9 mouse cellular contexts compared by ENCODE assay signal in genomic region chr1:73962668-73963371, GRCm38 (mm10).
DNase-seq lines count a peak whose midpoint lies in the region; ATAC-seq and TF ChIP-seq lines count a peak whose summit lies in the region.
"Had no signal": no experiment of that assay in that cellular context is flagged by ENCODE, and none has a peak within 500 bp of the region (broad histone marks: within the 10 kb centered on the region; RNA-seq: fewer than 3 reads in every experiment).

No protein-coding gene starts in this region.

- H3K9ac ChIP-seq in hindbrain, embryonic 14.5 days, result peak overlapping the region; percentile 25; the same call in 1 of the 2 replicates
- peak overlapping the region; percentile 27; the same call in 1 of the 2 replicates for H3K9ac ChIP-seq in limb, embryonic 12.5 days (replicated peaks)
- 0 out of 2 replicates have a peak overlapping the region, but pooled peaks have one; percentile 12 for H3K9ac ChIP-seq in midbrain, embryonic 12.5 days (replicated peaks)

- no peaks in the 10 kb centered on the region for H3K36me3 ChIP-seq in hindbrain, embryonic 14.5 days (replicated peaks; ENCODE audit: control insufficient read depth, insufficient read depth)
- H3K36me3 ChIP-seq in limb, embryonic 12.5 days, result peaks cover 29% of the 10 kb centered on the region; the same call in 1 of the 2 replicates
- no peaks in the 10 kb centered on the region for H3K36me3 ChIP-seq in midbrain, embryonic 12.5 days

- ATAC-seq in hindbrain, embryonic 14.5 days (ENCODE audit: low FRiP score), result peak; percentile 85
- peak; percentile 79 for ATAC-seq in limb, embryonic 12.5 days (ENCODE audit: insufficient number of reproducible peaks, insufficient read depth, low FRiP score, low TSS enrichment, low read depth)
- peak; percentile 91 for ATAC-seq in midbrain, embryonic 12.5 days (ENCODE audit: low FRiP score, low read depth)

- H3K4me3 ChIP-seq in hindbrain, embryonic 14.5 days (replicated peaks; ENCODE audit: low read length), result 0 out of 2 replicates have a peak overlapping the region, but pooled peaks have one; percentile 4
- H3K4me3 ChIP-seq in limb, embryonic 12.5 days (replicated peaks), result 0 out of 2 replicates have a peak overlapping the region, but pooled peaks have one; percentile 2
- H3K4me3 ChIP-seq in midbrain, embryonic 12.5 days, result no peak overlapping the region
- H3K4me3 ChIP-seq: erythroblast, embryonic 14.5 days had no signal

- peaks cover 20% of the 10 kb centered on the region for H3K4me1 ChIP-seq in hindbrain, embryonic 14.5 days (replicated peaks; ENCODE audit: control insufficient read depth, insufficient read depth, low read length)
- peaks cover 52% of the 10 kb centered on the region for H3K4me1 ChIP-seq in limb, embryonic 12.5 days (replicated peaks)
- peaks cover 23% of the 10 kb centered on the region for H3K4me1 ChIP-seq in midbrain, embryonic 12.5 days

- TF ChIP-seq CTCF in brain, embryonic 14.5 days (IDR thresholded peaks at IDR 0.05; ENCODE audit: borderline replicate concordance, extremely low read depth, insufficient read depth, insufficient read length), result peak; percentile 1; the same call in 1 of the 2 replicates

- no peaks in the 10 kb centered on the region for H3K9me3 ChIP-seq in hindbrain, embryonic 14.5 days (ENCODE audit: control insufficient read depth, low read length)
- H3K9me3 ChIP-seq in limb, embryonic 12.5 days, result no peaks in the 10 kb centered on the region
- H3K9me3 ChIP-seq in midbrain, embryonic 12.5 days, result no peaks in the 10 kb centered on the region

- H3K27ac ChIP-seq in hindbrain, embryonic 14.5 days, result peak overlapping the region; percentile 73
- H3K27ac ChIP-seq in limb, embryonic 12.5 days, result peak overlapping the region; percentile 95
- peak overlapping the region; percentile 61; the same call in 1 of the 2 replicates for H3K27ac ChIP-seq in midbrain, embryonic 12.5 days (replicated peaks)

- 9% methylated on average over 12 of the region's 12 CpGs for WGBS in hindbrain, embryonic 14.5 days
- 9% methylated on average over 11 of the region's 12 CpGs for WGBS in limb, embryonic 12.5 days
- WGBS in midbrain, embryonic 12.5 days, result 10% methylated on average over 11 of the region's 12 CpGs

- TF ChIP-seq POLR2A in brain, embryonic 14.5 days (IDR thresholded peaks at IDR 0.05; ENCODE audit: borderline replicate concordance, extremely low read depth, insufficient read depth, insufficient read length, poor library complexity, severe bottlenecking), result no peak

- peak overlapping the region; percentile 40 for H3K4me2 ChIP-seq in hindbrain, embryonic 14.5 days (replicated peaks)
- peak overlapping the region; percentile 42 for H3K4me2 ChIP-seq in limb, embryonic 12.5 days
- H3K4me2 ChIP-seq in midbrain, embryonic 12.5 days (replicated peaks), result peak overlapping the region; percentile 21; the same call in 1 of the 2 replicates

- no peaks in the 10 kb centered on the region for H3K27me3 ChIP-seq in hindbrain, embryonic 14.5 days (ENCODE audit: control insufficient read depth, insufficient read depth, low read length)
- no peaks in the 10 kb centered on the region for H3K27me3 ChIP-seq in limb, embryonic 12.5 days
- H3K27me3 ChIP-seq in midbrain, embryonic 12.5 days, result peaks cover 7% of the 10 kb centered on the region; the same call in 1 of the 2 replicates

- DNase-seq in R1 (ENCODE audit: low read depth, low spot score), result peak; percentile 27
- DNase-seq in brain, embryonic 14.5 days (ENCODE audit: low read depth), result peak; percentile 85
- peak; percentile 83 for DNase-seq in gastrocnemius, postnatal 10 days
- peak; percentile 63 for DNase-seq in hindbrain, embryonic 14.5 days (ENCODE audit: low spot score)
- peak; percentile 77 for DNase-seq in testis, postnatal 10 days (ENCODE audit: low spot score)
- no peak for DNase-seq in spleen, adult 18-20 months

Comparison
In these comparisons a context has a peak if more than half of its experiments do, and no peak if none do; other contexts are left out.
1. DNase-seq: peak in R1 (single experiment), brain, embryonic 14.5 days (single experiment), gastrocnemius, postnatal 10 days (single experiment), hindbrain, embryonic 14.5 days (single experiment) and testis, postnatal 10 days (single experiment); none in spleen, adult 18-20 months (0 of 2).
2. Peak in every context shown above with its lines, with median percentiles within 50 percentile points of each other: ATAC-seq, H3K27ac ChIP-seq, H3K4me2 ChIP-seq and H3K9ac ChIP-seq.